Mouse (Mus musculus): ENCODE results near the gene Gm4312.
"Not testable (repeated sequence)": the region's sequence is repeated elsewhere in the genome, so short reads cannot be mapped to it uniquely, and the experiment has no call there.

Gm4312 gene

GRCm38 (mm10) chr10:100382460-100382859 is at the start of gene Gm4312:
Gene Gm4312 (minus strand): TSS chr10:100382560.
- in situ Hi-C loops (cut with MboI, MseI), result not testable (repeated sequence)

DNA sequence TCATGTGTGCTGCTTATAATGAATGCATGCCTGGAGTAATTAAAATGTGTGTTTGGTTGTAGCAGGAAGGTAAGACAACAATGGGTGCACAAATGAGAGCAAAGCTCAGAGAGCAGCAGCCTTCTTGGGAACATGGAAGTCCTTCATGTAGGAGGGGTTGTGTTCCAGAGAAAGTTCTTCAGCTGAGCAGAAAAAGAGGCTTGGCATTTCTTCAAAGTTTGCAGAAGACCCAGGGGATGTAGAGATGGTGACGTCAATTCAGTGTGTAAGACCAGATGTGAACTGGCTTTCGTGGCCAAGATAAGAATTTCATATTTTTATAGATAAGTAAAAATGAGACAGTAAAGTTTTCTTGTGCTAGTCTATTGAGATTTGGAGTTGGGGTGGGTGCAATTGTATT is 45.2 kb upstream of the Gm4312 start:
- in situ Hi-C loops (cut with MboI, MseI), result no loop called here

GRCm38 (mm10) chr10:100415566-100415965 is 33.2 kb upstream of the Gm4312 start:
- in situ Hi-C loops (cut with MboI, MseI), result no loop called here

GRCm38 (mm10) chr10:100402301-100402700 is 19.9 kb upstream of the Gm4312 start:
- in situ Hi-C loops (cut with MboI, MseI), result not testable (repeated sequence)

GRCm38 (mm10) chr10:100361038-100361437 is 21.3 kb downstream of the Gm4312 start, which contains the start of gene Gm4307:
Gene Gm4307 (plus strand): TSS chr10:100361338.
- in situ Hi-C loops (cut with MboI, MseI), result not testable (repeated sequence)

DNA sequence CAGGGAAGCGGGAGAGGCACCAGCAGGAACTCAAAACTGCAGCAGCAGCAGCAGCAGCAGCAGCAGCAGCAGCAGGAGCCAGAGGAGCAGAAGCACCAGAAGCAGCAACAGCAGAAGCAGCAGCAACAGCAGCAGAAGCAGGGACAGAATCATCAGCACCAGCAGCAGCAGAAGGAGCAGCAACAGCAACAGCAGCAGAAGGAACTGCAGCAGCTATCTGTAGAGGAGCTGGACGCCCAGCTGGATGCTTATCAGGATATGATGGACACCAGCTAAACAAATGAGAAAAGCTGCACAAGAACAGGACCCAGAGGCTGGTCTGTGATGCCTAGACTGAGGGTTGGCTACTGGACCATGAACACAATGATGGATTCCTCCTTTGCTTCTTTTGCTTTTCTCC is 25.5 kb downstream of the Gm4312 start:
- in situ Hi-C loops (cut with MboI, MseI), result not testable (repeated sequence)

- in situ Hi-C loops (cut with MboI, MseI), result not testable (repeated sequence)
These were observed 31.6 kb downstream of the Gm4312 start, which contains the start of gene Gm4305 for GRCm38 (mm10) chr10:100350793-100351192. Gene Gm4305 (plus strand): TSS chr10:100351093.

DNA sequence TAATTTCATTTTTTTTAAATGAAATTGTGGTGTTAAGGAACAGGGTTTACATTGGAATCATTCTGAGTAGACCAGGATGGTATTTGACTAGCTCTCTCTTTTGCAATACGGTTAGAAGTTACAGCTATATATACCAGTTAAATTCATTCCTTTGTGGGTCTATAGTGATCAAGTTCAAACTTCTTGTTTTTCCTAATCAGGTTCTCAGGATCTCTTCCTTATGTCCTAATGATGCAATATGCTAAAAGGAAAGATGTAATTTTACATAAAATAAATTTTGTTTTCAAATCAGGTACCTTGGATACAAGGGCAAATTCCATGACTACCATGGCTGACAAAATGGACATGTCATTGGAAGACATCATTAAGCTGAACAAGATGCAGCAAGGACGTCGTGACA is 36.7 kb downstream of the Gm4312 start, which contains the start of gene Gm4303:
Gm4303 (plus strand) TSS at position 301 of the 400 bp plus-strand sequence.
- in situ Hi-C loops (cut with MboI, MseI), result not testable (repeated sequence)

DNA sequence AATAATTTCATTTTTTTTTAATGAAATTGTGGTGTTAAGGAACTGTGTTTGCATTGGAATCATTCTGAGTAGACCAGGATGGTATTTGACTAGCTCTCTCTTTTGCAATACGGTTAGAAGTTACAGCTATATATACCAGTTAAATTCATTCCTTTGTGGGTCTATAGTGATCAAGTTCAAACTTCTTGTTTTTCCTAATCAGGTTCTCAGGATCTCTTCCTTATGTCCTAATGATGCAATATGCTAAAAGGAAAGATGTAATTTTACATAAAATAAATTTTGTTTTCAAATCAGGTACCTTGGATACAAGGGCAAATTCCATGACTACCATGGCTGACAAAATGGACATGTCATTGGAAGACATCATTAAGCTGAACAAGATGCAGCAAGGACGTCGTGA is 41.8 kb downstream of the Gm4312 start, which contains the start of gene Gm4302:
Gm4302 (plus strand) TSS at position 301 of the 400 bp plus-strand sequence.
- in situ Hi-C loops (cut with MboI, MseI), result not testable (repeated sequence)

DNA sequence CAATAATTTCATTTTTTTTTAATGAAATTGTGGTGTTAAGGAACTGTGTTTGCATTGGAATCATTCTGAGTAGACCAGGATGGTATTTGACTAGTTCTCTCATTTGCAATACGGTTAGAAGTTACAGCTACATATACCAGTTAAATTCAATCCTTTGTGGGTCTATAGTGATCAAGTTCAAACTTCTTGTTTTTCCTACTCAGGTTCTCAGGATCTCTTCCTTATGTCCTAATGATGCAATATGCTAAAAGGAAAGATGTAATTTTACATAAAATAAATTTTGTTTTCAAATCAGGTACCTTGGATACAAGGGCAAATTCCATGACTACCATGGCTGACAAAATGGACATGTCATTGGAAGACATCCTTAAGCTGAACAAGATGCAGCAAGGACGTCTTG is 47.0 kb downstream of the Gm4312 start, which contains the start of gene Gm4301:
Gm4301 (plus strand) TSS at position 301 of the 400 bp plus-strand sequence.
- in situ Hi-C loops (cut with MboI, MseI), result not testable (repeated sequence)
